Mouse (Mus musculus) bone marrow, adult 2 months (tissue): ENCODE data around the gene Ccdc83.

Experiments used
- CTCF ChIP-seq: fragments of 200-500 bp; IDR thresholded peaks from 2 replicates; pipeline ENCODE4 v1.5.1; 2011; ENCODE audit warnings: low read length, control low read depth; ENCODE audit not compliant: control insufficient read depth, insufficient read depth
- POLR2A ChIP-seq: fragments of 200-500 bp; IDR thresholded peaks from 2 replicates; pipeline ENCODE4 v1.6.1; 2011; ENCODE audit warnings: low read depth, mild to moderate bottlenecking, control low read depth, low read length, borderline replicate concordance; ENCODE audit not compliant: control insufficient read depth

- TF ChIP-seq CTCF (no peak), POLR2A (no peak)
Measured at GRCm38 (mm10) chr7:90308003-90308402, 42.4 kb upstream of the Ccdc83 start.
